Mouse (Mus musculus) C2C12 (cell line): Measurements from ENCODE around the gene Lrrc75a.

Source experiments
- CEBPB ChIP-seq: IDR thresholded peaks from one replicate; pipeline ENCODE4 v1.6.1; 2011; ENCODE audit warnings: low read depth, mild to moderate bottlenecking, control low read depth, moderate library complexity
- CTCF ChIP-seq: IDR thresholded peaks from one replicate; pipeline ENCODE4 v1.5.1; 2011; ENCODE audit not compliant: control insufficient read depth, insufficient read depth, insufficient read length
- MAX ChIP-seq: IDR thresholded peaks from one replicate; pipeline ENCODE4 v1.6.1; 2011; ENCODE audit warnings: mild to moderate bottlenecking, control low read depth
- USF1 ChIP-seq: IDR thresholded peaks from one replicate; pipeline ENCODE4 v1.6.1; 2011; ENCODE audit warnings: low read depth, mild to moderate bottlenecking, control low read depth, moderate library complexity

DNA sequence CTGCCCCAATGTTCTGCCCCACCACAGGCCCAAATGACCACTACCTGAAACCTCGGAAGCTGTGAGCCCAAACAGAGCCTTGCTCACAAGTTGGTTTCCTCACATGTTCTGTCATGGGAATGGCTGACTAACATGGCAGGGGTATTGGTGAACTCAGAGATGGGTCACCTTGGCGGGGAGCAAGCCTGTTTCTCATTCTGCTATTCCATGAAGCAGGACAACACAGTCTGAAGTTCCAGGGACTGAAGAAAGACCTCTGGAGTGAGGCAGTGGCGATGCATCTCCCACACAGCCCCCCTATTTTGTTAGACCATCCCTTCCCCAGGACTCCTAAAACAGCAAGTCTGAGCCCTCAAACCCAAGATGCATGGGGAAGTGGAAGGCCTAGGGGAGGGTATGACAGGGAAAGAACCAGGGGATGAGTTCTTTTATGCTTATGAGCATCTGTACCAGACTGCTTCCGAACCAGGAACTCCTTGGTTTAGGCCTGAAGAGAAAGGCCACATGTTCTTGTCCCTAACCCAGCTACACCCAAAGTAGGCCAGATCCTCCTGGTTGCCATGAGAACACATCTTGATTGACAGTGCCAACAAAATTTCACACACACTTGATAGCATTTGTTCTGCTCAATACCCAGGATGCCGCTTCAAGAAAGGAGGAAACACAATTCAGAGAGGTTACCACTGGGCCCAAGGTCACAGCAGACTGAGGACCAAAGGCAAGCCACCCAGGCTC lies 3.6 kb downstream of the Lrrc75a start:
- TF ChIP-seq CTCF (no peak), MAX (no peak), CEBPB (no peak), USF1 (no peak)
